Mouse (Mus musculus) spleen, adult 2 months (tissue): ENCODE data around the gene App.

Source experiments
- CTCF ChIP-seq: fragments of 200-500 bp; IDR thresholded peaks from 2 replicates; pipeline ENCODE4 v1.5.1; 2011; ENCODE audit warnings: mild to moderate bottlenecking, inconsistent platforms; ENCODE audit not compliant: insufficient read depth, insufficient read length, insufficient replicate concordance; ENCODE audit errors: extremely low read depth
- POLR2A ChIP-seq: fragments of 200-500 bp; IDR thresholded peaks from 2 replicates; pipeline ENCODE4 v1.6.1; 2011; ENCODE audit warnings: low read depth, low read length, inconsistent platforms

GRCm38 (mm10) chr16:85012172-85012571, 161.4 kb downstream of the App start:
- TF ChIP-seq POLR2A (no peak), CTCF (no peak)
